Mouse (Mus musculus): Measurements from ENCODE around the gene Dnah2. TPM values are rescaled to one million over a fixed set of nuclear protein-coding genes. Genes with fewer than 3 reads are reported as not detected.

The Dnah2 gene
- total and polyA plus RNA-seq, 3 experiments = 0.04 to 0.07 TPM; not detected in 1

- Histone ChIP-seq H3K27me3 (ENCODE audit: control insufficient read depth in 1 of 2, insufficient read depth in 2 of 2, low read length in 2 of 2) (no peaks in the 10 kb centered on the region; a peak in 1 of 4 replicates), H3K79me2 (ENCODE audit: control insufficient read depth, insufficient read depth, low read length, poor library complexity) (no peaks in the 10 kb centered on the region), H3K4me1 (ENCODE audit: control insufficient read depth in 1 of 2, insufficient read depth in 2 of 2, low read length in 2 of 2) (peaks cover 3 to 14% of the 10 kb centered on the region in 2 experiments), H3K27ac (ENCODE audit: control insufficient read depth, low read depth, low read length) (no peak overlapping the region), H3K9ac (ENCODE audit: control insufficient read depth, low read depth, low read length, poor library complexity, severe bottlenecking) (no peak overlapping the region), H3K36me3 (ENCODE audit: control insufficient read depth in 1 of 2, insufficient read depth in 2 of 2, low read length in 2 of 2) (peaks cover 0 to 4% of the 10 kb centered on the region in 2 experiments; a peak in 2 of 4 replicates), H3K9me3 (replicated peaks; ENCODE audit: insufficient read depth, low read length) (no peaks in the 10 kb centered on the region), H3K4me3 (ENCODE audit: control insufficient read depth in 1 of 2, insufficient read depth in 1 of 2, low read depth in 2 of 2, low read length in 2 of 2) (no peak overlapping the region)
- no peak for TF ChIP-seq MAX (IDR thresholded peaks at IDR 0.05; ENCODE audit: low read length)
- TF ChIP-seq USF2 (IDR thresholded peaks at IDR 0.05; ENCODE audit: borderline replicate concordance in 1 of 2, insufficient read depth in 1 of 2, low read depth in 1 of 2, low read length in 2 of 2) = no peak
- no peak for TF ChIP-seq RCOR1 (IDR thresholded peaks at IDR 0.05; ENCODE audit: low read depth, low read length)
- TF ChIP-seq BHLHE40 (IDR thresholded peaks at IDR 0.05; ENCODE audit: borderline replicate concordance, low read depth, low read length) = no peak
- no peak for TF ChIP-seq CTCF (IDR thresholded peaks at IDR 0.05 in 2 of 3, conservative IDR thresholded peaks at IDR 0.05 in 1 of 3; ENCODE audit: control insufficient read depth in 1 of 3, insufficient read depth in 1 of 3, low read depth in 2 of 3, low read length in 3 of 3, poor library complexity in 1 of 3, severe bottlenecking in 1 of 3)
- TF ChIP-seq CHD2 (IDR thresholded peaks at IDR 0.05; ENCODE audit: low read length) = no peak
- no peak for TF ChIP-seq TCF12 (IDR thresholded peaks at IDR 0.05; ENCODE audit: low read depth, low read length)
- no peak for TF ChIP-seq SIN3A (IDR thresholded peaks at IDR 0.05; ENCODE audit: low read length)
- no peak for TF ChIP-seq MYC (IDR thresholded peaks at IDR 0.05; ENCODE audit: low read depth, low read length)
- no peak for TF ChIP-seq HCFC1 (IDR thresholded peaks at IDR 0.05; ENCODE audit: low read depth, low read length)
- TF ChIP-seq POLR2AphosphoS5 (IDR thresholded peaks at IDR 0.05; ENCODE audit: borderline replicate concordance, low read depth, low read length) = no peak
- no peak for TF ChIP-seq MXI1 (IDR thresholded peaks at IDR 0.05; ENCODE audit: low read depth, low read length)
- TF ChIP-seq USF1 (IDR thresholded peaks at IDR 0.05; ENCODE audit: low read depth, low read length) = no peak
- TF ChIP-seq JUND (IDR thresholded peaks at IDR 0.05; ENCODE audit: low read depth, low read length) = no peak
- no peak for TF ChIP-seq GATA1 (IDR thresholded peaks at IDR 0.05; ENCODE audit: low read depth, low read length)
- no peak for TF ChIP-seq TBP (IDR thresholded peaks at IDR 0.05; ENCODE audit: low read depth, low read length)
- TF ChIP-seq ZNF384 (IDR thresholded peaks at IDR 0.05; ENCODE audit: low read depth, low read length) = no peak
- TF ChIP-seq KAT2A (conservative IDR thresholded peaks at IDR 0.05; ENCODE audit: low read depth, low read length) = no peak
- TF ChIP-seq ETS1 (IDR thresholded peaks at IDR 0.05; ENCODE audit: low read depth, low read length) = no peak
- DNase-seq (ENCODE audit: low read depth, low spot score) = peak; percentile 28
Observed at GRCm38 (mm10) chr11:69429313-69429712, 119.6 kb downstream of the Dnah2 start.

- peak; percentile 82 for DNase-seq (ENCODE audit: low read depth, low spot score)
- no peak for TF ChIP-seq MEF2A (IDR thresholded peaks at IDR 0.05; ENCODE audit: extremely low read depth, insufficient replicate concordance, low read depth, low read length, poor library complexity, severe bottlenecking)
- H3K27ac ChIP-seq (ENCODE audit: control insufficient read depth, low read depth, low read length) = no peak overlapping the region
- no peaks in the 10 kb centered on the region for H3K9me3 ChIP-seq (replicated peaks; ENCODE audit: insufficient read depth, low read length)
- no peaks in the 10 kb centered on the region for H3K27me3 ChIP-seq (ENCODE audit: control insufficient read depth in 1 of 2, insufficient read depth in 2 of 2, low read length in 2 of 2)
- no peak overlapping the region for H3K9ac ChIP-seq (ENCODE audit: control insufficient read depth, low read depth, low read length, poor library complexity, severe bottlenecking)
- H3K36me3 ChIP-seq (ENCODE audit: control insufficient read depth in 1 of 2, insufficient read depth in 2 of 2, low read length in 2 of 2) = peaks cover 0 to 4% of the 10 kb centered on the region in 2 experiments; a peak in 2 of 4 replicates
- no peak overlapping the region for H3K4me3 ChIP-seq (ENCODE audit: control insufficient read depth in 1 of 2, insufficient read depth in 1 of 2, low read depth in 2 of 2, low read length in 2 of 2)
- peaks cover 3 to 14% of the 10 kb centered on the region in 2 experiments for H3K4me1 ChIP-seq (ENCODE audit: control insufficient read depth in 1 of 2, insufficient read depth in 2 of 2, low read length in 2 of 2)
- H3K79me2 ChIP-seq (ENCODE audit: control insufficient read depth, insufficient read depth, low read length, poor library complexity) = no peaks in the 10 kb centered on the region
Observed at GRCm38 (mm10) chr11:69428751-69429150, 120.2 kb downstream of the Dnah2 start.

All from MEL (cell line).